Mouse (Mus musculus) macrophage (primary cell): ENCODE measurements around the gene Tubgcp2. TPM values are rescaled to one million over a fixed set of nuclear protein-coding genes. Genes with fewer than 3 reads are reported as not detected.

Source experiments
- H3K27ac ChIP-seq: fragments of 350-480 bp; formaldehyde crosslinking; 2 replicates; pipeline ENCODE4 v1.9.0; 2021
- H3K36me3 ChIP-seq: fragments of 350-480 bp; formaldehyde crosslinking; 2 replicates; pipeline ENCODE4 v1.9.0; 2021; ENCODE audit errors: inconsistent target
- H3K4me3 ChIP-seq: fragments of 350-480 bp; formaldehyde crosslinking; 2 replicates; pipeline ENCODE4 v1.9.0; 2021; ENCODE audit errors: inconsistent target
- H3K79me2 ChIP-seq: fragments of 350-480 bp; formaldehyde crosslinking; 2 replicates; pipeline ENCODE4 v1.9.0; 2021; ENCODE audit errors: inconsistent target
- WGBS: methylation state at CpG from one replicate; pipeline ENCODE4 v1.1.7; 2026; ENCODE audit warnings: inconsistent platforms; ENCODE audit not compliant: missing documents; 5-methylcytosine and 5-hydroxymethylcytosine counted together
- polyA plus RNA-seq: library from polyadenylated mRNA; stranded (reverse); fragments of 250-400 nt; gene quantifications from 3 replicates; pipeline ENCODE4 v1.2.4, GENCODE M21; 2018; ENCODE audit warnings: inconsistent platforms

The Tubgcp2 gene
- polyA plus RNA-seq, 1 experiment from 2014 or later = 21.1 TPM

DNA sequence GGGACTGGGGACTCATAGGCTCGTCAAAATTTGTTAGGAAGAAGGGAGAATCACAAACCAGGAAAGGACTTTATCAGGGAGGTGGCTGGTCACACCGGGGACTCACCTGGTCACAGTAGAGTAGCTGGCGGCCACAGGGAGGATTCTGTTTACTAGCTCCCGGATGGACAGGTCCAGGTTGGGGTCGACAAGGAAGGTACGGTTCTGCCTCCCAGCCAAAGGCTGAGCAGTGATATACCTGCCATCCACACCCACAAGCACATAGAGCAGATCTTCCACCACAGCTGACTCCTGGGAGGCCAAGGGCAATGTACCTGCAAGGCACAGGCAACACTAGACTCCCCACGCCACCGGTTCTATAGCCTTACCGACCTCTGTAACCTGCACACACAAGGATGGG, 28.7 kb downstream of the Tubgcp2 start:
- WGBS = 90% methylated on average over 9 of the region's 9 CpGs
- no peaks in the 10 kb centered on the region for H3K79me2 ChIP-seq
- H3K36me3 ChIP-seq = peaks cover 27% of the 10 kb centered on the region
- H3K27ac ChIP-seq = no peak overlapping the region
- H3K4me3 ChIP-seq = no peak overlapping the region

DNA sequence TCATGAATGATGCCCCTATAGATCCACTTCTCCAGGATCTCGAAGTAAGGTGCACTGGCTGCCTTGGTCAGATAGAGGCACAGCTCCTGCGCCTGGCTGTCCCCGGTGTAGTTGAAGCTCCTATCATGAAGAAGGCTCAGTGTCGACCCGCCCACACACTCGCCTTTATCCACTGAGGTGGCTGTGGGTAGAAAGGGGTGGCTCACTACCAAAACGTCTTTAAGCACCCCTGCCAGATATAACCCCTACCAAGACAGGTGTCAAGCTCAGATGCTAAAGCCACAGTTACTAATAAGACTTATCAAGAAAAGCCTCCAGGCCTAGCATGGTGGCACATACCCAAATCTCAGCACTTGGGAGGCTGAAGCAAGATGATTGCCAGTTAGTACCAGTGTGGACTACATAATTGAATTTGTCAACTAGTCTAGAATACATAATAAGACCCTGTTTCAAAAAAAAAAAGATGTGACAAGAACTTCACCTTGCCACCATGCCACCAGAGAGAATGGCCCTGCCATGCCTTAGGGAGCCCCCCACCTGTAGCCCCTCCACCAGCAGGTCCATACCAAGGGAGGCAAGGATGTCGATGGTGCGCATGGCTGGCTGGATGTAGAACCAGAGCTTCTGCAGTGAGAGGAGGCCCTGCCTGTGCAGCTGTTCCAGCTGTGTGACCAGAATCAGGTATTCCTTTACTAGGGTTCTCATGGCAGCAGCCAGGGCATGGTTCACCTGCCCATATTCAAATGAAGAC, 29.4 kb downstream of the Tubgcp2 start:
- 96% methylated on average over 9 of the region's 9 CpGs for WGBS
- H3K79me2 ChIP-seq = no peaks in the 10 kb centered on the region
- H3K4me3 ChIP-seq = no peak overlapping the region
- no peak overlapping the region for H3K27ac ChIP-seq
- H3K36me3 ChIP-seq = peaks cover 27% of the 10 kb centered on the region

DNA sequence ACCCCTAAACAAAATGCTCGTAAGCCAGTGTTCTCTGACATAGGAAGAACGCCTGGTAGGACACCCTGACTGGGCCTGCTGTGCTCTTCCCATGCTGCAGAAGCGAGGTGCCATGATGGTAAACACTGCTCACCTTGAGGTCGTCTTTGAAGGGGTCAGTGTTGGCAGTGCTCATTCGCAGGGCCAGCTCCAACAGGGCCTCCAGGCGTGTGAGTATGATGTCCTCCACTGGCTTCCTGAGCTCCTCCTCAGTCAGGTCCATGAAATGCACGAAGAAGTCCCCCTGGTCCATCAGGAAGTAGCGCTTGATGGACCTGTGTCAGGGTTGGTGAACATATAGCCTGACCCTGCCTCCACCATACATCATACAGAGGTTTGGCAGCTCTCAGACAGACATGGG, 31.8 kb downstream of the Tubgcp2 start:
- Histone ChIP-seq H3K36me3 (peaks cover 42% of the 10 kb centered on the region), H3K4me3 (no peak overlapping the region), H3K79me2 (no peaks in the 10 kb centered on the region), H3K27ac (no peak overlapping the region)
- WGBS = 92% methylated on average over 8 of the region's 8 CpGs

DNA sequence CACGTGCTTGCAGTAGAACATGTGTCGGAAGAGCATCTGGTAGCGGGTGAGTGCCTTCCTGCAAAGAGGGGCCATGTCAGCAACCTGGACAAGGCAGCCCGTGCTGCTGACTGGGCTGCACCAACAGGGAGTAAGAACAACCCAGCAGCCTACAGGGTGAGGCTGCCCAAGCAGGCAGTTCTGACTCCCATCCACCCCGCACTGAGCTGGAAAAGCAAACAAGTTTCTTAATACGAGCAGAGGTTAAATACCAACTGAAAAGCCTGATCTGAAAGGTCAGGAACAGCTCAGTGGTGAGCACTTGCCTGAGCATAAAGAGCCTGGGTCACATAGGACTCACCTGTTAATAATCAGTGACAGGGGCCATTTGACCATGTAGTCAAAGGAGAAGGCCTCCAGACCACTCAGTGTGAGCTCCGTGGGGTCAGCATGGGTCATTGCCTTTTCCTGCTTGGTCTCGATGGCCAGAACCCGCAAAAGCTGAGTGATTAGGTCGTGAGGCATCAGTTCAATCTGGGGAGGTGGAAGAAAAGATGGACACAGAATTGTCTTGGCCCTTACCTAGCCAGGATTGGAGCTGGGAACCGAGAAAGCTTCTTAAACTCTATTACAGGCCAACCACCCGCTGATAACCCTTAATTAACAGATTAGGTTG, 35.3 kb downstream of the Tubgcp2 start:
- Histone ChIP-seq H3K4me3 (no peak overlapping the region), H3K36me3 (peaks cover 69% of the 10 kb centered on the region), H3K79me2 (no peaks in the 10 kb centered on the region), H3K27ac (no peak overlapping the region)
- WGBS = 92% methylated on average over 12 of the region's 12 CpGs

DNA sequence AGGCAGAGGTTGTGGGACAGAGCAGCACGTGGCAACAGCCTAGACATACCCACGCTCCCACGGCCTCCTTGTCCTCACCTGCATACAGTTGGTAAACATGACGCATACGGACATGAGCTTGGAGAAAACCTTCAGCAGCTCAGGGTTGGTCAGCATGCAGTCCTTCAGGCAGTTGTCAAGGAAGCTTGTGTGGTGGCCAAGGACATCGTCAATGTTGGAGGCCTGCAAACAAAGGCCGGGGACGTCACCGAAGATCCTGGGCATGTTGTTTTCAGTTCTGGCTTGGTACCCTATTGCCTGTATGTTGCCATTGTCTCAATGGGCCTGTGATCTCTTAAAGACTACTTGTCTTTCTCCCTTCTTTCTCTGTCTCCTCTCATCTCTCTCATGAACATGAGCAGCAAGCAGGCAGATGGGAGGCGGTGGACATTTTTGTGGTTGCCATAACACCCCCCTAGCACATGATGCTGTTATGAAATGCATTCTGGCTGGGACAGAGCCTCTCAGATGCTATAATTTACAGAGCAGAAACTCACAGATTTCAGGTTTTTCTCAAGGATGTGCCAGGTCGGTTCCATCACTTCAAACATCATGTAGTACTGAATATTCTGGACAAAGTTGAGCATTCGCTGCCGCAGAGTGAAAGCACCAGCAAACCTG, 37.6 kb downstream of the Tubgcp2 start:
- H3K36me3 ChIP-seq = peaks cover 45% of the 10 kb centered on the region; the same call in 1 of the 2 replicates
- no peaks in the 10 kb centered on the region for H3K79me2 ChIP-seq
- H3K4me3 ChIP-seq = no peak overlapping the region
- no peak overlapping the region for H3K27ac ChIP-seq
- 91% methylated on average over 13 of the region's 13 CpGs for WGBS

DNA sequence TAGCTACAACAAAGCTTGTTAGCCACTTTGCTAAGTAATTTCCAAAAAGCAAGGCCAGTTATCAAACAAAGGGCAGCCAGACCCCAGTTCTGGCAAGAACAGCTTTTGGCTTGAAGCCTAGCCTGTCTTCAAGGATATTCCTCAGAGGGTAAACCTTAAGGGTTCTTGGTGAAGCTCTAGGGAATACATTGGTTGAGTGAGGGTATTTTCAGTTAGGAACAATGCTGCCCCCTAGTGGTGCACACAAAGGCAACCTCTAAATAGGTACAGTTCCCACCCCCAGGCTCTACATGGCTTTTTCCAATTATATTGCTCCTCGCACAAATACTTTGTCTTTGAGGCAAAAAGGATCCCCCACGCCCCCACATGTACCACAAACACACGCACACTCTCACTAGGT, 41.8 kb downstream of the Tubgcp2 start:
- Histone ChIP-seq H3K4me3 (no peak overlapping the region), H3K36me3 (peaks cover 35% of the 10 kb centered on the region; the same call in 1 of the 2 replicates)
- WGBS = 26% methylated on average over 3 of the region's 3 CpGs

DNA sequence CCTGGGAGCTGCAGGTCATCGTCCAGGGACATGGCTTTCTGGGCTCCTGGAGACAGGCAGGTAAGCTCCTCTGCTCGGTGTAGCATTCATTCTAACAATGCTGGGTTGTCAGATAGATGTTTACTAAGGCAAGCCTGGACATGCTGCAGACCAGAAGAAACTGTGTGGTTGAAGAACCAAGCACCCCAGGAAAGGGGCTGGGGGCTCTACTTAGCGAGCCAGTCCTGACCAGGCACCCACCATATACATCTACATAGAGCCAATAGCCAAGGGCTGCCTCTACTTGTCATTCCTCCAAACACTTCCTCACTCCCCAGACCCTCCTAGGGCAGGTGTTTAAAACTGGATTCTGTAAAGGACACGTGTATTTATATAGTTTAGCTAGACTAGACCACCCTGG, 42.3 kb downstream of the Tubgcp2 start:
- Histone ChIP-seq H3K79me2 (peaks cover 45% of the 10 kb centered on the region), H3K36me3 (peaks cover 32% of the 10 kb centered on the region; the same call in 1 of the 2 replicates), H3K4me3 (no peak overlapping the region), H3K27ac (no peak overlapping the region)
- 80% methylated on average over 4 of the region's 4 CpGs for WGBS

More for the DNA sequence above, 41.8 kb downstream of the Tubgcp2 start:
- H3K27ac ChIP-seq = no peak overlapping the region
- H3K79me2 ChIP-seq = peaks cover 40% of the 10 kb centered on the region

DNA sequence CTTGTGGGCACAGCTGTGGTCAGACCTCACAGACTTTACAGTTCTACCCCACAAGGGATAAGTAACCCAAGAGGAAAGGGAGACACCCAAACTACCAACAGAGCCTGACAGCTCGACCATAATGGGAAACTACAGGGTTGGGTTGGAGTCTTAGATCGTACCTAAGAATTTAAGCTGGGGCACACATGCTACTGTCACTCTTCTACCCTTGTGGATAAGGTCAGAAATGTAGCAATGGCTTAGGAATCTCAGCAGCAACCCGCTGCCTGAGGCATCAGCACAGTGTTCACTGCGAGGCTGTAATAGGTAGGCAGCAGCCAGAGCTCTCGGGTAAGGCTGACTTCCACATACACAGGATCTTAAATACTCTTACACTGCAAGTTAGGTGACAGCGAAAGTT, 42.9 kb downstream of the Tubgcp2 start:
- H3K4me3 ChIP-seq = no peak overlapping the region
- whole genome bisulfite sequencing = 87% methylated on average over 6 of the region's 6 CpGs
- H3K36me3 ChIP-seq = peaks cover 32% of the 10 kb centered on the region; the same call in 1 of the 2 replicates
- H3K27ac ChIP-seq = peak overlapping the region; percentile 99
- H3K79me2 ChIP-seq = peaks cover 51% of the 10 kb centered on the region

DNA sequence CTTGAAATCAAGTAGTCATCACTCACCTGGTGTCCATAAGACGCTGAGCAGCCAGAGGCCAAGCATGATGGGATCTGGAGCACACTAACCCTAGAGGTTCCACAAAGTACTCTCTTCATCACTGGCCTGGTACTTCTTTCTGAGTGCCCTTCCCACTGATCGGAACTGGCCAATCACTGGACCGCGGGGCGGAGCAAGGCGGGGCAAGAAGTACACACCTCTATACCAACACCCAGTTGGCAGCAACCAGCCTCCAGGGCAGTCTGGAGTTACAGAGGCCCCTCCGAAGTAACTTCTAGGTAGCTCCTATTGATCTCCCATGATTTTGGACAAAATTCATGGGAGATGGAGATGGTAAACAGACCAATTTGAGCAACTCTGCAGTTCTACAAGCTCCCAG, 44.1 kb downstream of the Tubgcp2 start, which contains the start of gene Adam8:
Gene Adam8 (minus strand): TSS at position 157 of the 400 bp plus-strand sequence.
- Histone ChIP-seq H3K79me2 (peaks cover 63% of the 10 kb centered on the region), H3K27ac (peak within 1 kb of the TSS; percentile 99), H3K4me3 (peak within 1 kb of the TSS; percentile 86), H3K36me3 (peaks cover 32% of the 10 kb centered on the region)
- 23% methylated on average over 7 of the region's 7 CpGs for WGBS

DNA sequence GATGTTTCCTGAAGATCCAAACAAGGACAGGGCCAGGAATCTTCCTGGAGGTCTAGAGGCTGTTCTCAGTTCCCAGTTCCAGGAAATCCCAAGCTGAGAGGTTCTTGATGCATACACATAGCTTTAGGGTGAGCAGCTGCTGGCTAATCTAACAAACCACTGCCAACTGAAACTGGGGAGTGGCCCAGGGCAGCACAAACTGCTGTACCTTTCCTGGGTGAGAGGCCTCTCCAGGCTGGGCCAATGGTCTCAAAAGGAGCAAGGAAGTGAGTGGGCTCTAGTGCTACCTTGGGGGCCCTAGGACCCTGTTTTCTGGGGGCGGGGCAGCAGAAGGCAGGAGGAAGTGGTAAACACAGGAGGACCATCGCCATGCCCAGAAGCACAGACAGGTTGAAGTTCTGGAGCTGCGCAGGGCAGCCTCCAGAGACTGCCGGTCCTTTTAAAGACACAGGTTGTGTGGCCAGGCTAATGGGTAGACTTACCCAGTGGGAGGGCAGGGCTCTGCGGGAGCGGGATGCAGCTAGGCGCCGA, 45.5 kb downstream of the Tubgcp2 start:
- H3K4me3 ChIP-seq = peak overlapping the region; percentile 86
- peaks cover 41% of the 10 kb centered on the region for H3K36me3 ChIP-seq
- H3K79me2 ChIP-seq = peaks cover 77% of the 10 kb centered on the region
- 42% methylated on average over 5 of the region's 8 CpGs for WGBS
- peak overlapping the region; percentile 99 for H3K27ac ChIP-seq

DNA sequence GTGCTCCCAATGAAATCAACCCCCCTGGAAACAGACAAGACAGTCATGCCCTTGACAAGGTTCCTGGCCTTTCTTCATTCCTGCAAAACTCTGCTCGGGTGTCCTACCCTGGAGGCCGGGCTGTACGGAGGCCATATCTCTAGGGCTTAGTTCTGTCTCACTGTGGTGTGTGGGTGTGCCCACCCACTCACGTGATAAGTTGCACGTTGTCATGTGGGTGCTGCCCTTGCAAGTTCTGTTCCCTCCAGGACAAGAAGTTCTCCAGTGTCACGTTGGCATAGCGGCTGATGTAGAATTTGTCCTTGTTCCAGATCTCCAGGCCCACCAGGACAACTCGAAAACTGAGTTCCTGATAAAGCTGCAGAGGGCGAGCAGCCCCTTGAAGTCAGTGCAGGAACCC, 48.2 kb downstream of the Tubgcp2 start:
- H3K4me3 ChIP-seq = no peak overlapping the region
- peaks cover 88% of the 10 kb centered on the region for H3K79me2 ChIP-seq
- peaks cover 59% of the 10 kb centered on the region for H3K36me3 ChIP-seq
- WGBS = 82% methylated on average over 9 of the region's 9 CpGs
- H3K27ac ChIP-seq = peak overlapping the region; percentile 99

DNA sequence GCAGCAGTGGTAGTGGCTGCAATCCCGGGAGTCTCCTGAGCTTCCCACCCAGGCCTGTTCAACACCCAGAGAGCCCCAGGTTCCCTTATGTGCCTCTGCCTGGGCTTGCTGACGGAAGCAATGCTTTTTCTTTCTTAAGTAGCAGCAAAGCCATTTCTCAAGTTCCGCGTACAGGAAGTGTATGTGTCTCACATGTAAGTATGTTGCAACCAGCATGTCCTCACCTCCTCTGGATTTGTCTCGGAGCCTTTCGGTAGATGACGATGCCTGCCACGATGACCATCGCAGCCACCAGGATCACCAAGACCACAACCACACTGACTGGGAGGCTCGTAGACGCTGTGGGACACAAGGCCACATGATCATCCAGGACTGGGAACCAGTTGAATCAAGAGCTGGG, 52.0 kb downstream of the Tubgcp2 start:
- H3K27ac ChIP-seq = peak overlapping the region; percentile 99
- peaks cover 67% of the 10 kb centered on the region for H3K79me2 ChIP-seq
- no peak overlapping the region for H3K4me3 ChIP-seq
- WGBS = 8% methylated on average over 11 of the region's 11 CpGs
- H3K36me3 ChIP-seq = peaks cover 69% of the 10 kb centered on the region

DNA sequence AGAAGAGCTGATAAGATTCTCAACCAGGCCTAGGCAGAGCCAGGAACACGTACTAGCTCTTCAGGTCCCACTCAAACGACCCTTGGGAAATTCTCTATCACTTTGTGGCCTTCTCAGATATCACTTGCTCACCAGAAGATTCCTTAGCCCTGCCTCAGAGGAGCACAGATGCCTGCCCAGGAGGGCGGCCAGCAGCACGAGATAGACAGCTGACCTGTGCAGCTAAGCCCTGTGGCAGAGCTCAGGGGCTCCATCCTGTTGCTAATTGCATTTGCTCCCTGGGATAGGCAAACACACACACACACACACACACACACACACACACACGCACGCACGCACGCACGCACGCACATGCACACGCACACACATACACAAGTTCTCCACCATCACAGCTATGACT, 54.4 kb downstream of the Tubgcp2 start:
- Histone ChIP-seq H3K36me3 (peaks cover 46% of the 10 kb centered on the region), H3K27ac (peak overlapping the region; percentile 99)
- 82% methylated on average over 4 of the region's 11 CpGs for WGBS

DNA sequence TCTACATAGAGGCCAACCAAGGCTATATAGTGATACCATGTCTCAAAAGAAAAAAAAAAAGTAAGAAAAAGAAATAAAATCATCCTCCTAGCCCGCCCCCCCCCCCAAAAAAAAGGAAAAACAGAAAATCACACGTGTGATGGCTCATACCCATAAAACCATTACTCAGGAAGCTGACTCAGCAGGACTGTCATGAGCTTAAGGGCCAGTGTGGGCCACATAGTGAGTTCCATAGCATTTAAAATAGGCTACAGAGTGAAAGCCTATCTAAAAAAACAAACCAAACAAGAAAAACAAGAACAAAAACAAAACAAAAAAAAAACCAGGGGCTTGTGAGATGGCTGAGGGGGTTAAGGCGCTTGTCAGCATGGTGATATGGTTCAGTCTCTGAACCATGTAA, 55.7 kb downstream of the Tubgcp2 start:
- H3K27ac ChIP-seq = peak overlapping the region; percentile 99
- H3K36me3 ChIP-seq = peaks cover 33% of the 10 kb centered on the region
- H3K4me3 ChIP-seq = no peak overlapping the region
- H3K79me2 ChIP-seq = peaks cover 30% of the 10 kb centered on the region
- WGBS = 24% methylated on average over 3 of the region's 3 CpGs

More for the DNA sequence above, 54.4 kb downstream of the Tubgcp2 start:
- Histone ChIP-seq H3K79me2 (peaks cover 43% of the 10 kb centered on the region), H3K4me3 (no peak overlapping the region)
